ENCODE assay signal across 8 mouse cellular contexts in the genomic region with DNA sequence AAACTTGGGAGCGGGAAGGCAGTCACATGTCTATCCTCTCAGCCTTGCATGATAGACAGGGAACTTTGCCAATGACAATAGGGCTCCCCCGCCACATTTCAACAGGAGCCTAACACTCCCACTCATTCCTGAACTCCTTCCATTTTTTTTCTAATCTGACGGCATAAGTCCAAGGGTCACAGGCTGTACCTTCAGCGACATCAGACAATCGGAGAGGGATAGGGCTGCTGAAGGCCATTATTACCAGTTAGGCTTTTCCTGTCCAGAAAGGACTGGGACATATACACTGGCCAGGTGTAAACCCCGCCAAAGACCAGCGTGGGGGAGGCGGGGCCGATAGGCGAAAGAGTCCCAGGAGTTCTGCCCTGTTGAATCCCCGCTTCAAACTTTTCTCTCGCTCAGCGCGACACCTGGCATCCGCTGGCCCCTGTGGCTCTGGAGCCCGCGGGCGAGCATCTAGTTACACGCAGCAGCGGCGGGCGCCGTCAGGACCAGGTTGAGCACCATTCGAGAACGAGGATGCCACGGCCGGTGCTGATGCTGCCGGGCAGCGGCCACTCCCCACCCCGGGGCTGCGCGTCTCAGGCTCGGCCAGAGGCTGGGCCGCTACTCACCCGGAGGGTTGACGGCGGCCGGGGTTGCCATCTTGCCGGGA. TPM values are rescaled to one million over a fixed set of nuclear protein-coding genes. Genes with fewer than 3 reads are reported as not detected.
A peak's percentile ranks its signal among the peaks of the same experiment; 100 is the strongest.
DNase-seq lines count a peak whose midpoint lies in the region; ATAC-seq and TF ChIP-seq lines count a peak whose summit lies in the region.

No protein-coding gene starts in this region.

- DNase-seq in heart, embryonic 10.5 days (ENCODE audit: low spot score), result peak; percentile 80
- DNase-seq in heart, postnatal 36 days, result no peak
- peak; percentile 77 for DNase-seq in brain, adult 2 months (ENCODE audit: low read depth, low spot score)
- peak; percentile 78 for DNase-seq in forebrain, postnatal 0 days
- DNase-seq in kidney, adult 8-10 months, result peak; percentile 42 to 47
- DNase-seq in thymus, adult 18-20 months, result no peak

- peaks cover 9% of the 10 kb centered on the region for H3K4me1 ChIP-seq in heart, embryonic 10.5 days
- H3K4me1 ChIP-seq in forebrain, postnatal 0 days (ENCODE audit: insufficient read depth), result peaks cover 28% of the 10 kb centered on the region
- H3K4me1 ChIP-seq in limb, embryonic 15.5 days, result peaks cover 13% of the 10 kb centered on the region
- peaks cover 12% of the 10 kb centered on the region for H3K4me1 ChIP-seq in neural tube, embryonic 14.5 days (ENCODE audit: control insufficient read depth, insufficient read depth, low read length)

- peaks cover 42% of the 10 kb centered on the region for H3K27me3 ChIP-seq in heart, embryonic 10.5 days (ENCODE audit: insufficient read depth, poor library complexity, severe bottlenecking)
- H3K27me3 ChIP-seq in forebrain, postnatal 0 days (ENCODE audit: insufficient read depth, low read length), result no peaks in the 10 kb centered on the region
- H3K27me3 ChIP-seq in limb, embryonic 15.5 days, result no peaks in the 10 kb centered on the region
- H3K27me3 ChIP-seq in neural tube, embryonic 14.5 days (ENCODE audit: control insufficient read depth, insufficient read depth, low read length), result no peaks in the 10 kb centered on the region

- no peaks in the 10 kb centered on the region for H3K36me3 ChIP-seq in heart, embryonic 10.5 days
- H3K36me3 ChIP-seq in forebrain, postnatal 0 days (ENCODE audit: insufficient read depth), result no peaks in the 10 kb centered on the region
- H3K36me3 ChIP-seq in limb, embryonic 15.5 days, result no peaks in the 10 kb centered on the region
- no peaks in the 10 kb centered on the region for H3K36me3 ChIP-seq in neural tube, embryonic 14.5 days (ENCODE audit: control insufficient read depth, insufficient read depth, low read length)

- H3K4me2 ChIP-seq in forebrain, postnatal 0 days (ENCODE audit: low read depth), result peak overlapping the region; percentile 86
- peak overlapping the region; percentile 87 for H3K4me2 ChIP-seq in limb, embryonic 15.5 days
- peak overlapping the region; percentile 81 for H3K4me2 ChIP-seq in neural tube, embryonic 14.5 days (ENCODE audit: low read depth, low read length)

- intact Hi-C loops in heart, postnatal 36 days (cut with DNase I), result no loop called here

- peak overlapping the region; percentile 91 for H3K27ac ChIP-seq in heart, embryonic 10.5 days
- H3K27ac ChIP-seq in forebrain, postnatal 0 days (ENCODE audit: low read depth, low read length), result peak overlapping the region; percentile 96
- H3K27ac ChIP-seq in limb, embryonic 15.5 days, result peak overlapping the region; percentile 79
- peak overlapping the region; percentile 96 for H3K27ac ChIP-seq in neural tube, embryonic 14.5 days (ENCODE audit: low read depth, low read length)

- H3K4me3 ChIP-seq in heart, embryonic 10.5 days, result peak overlapping the region; percentile 85
- H3K4me3 ChIP-seq in forebrain, postnatal 0 days (ENCODE audit: low read depth, low read length), result peak overlapping the region; percentile 71
- H3K4me3 ChIP-seq in limb, embryonic 15.5 days, result peak overlapping the region; percentile 69
- H3K4me3 ChIP-seq in neural tube, embryonic 14.5 days (ENCODE audit: low read depth, low read length), result peak overlapping the region; percentile 73

- no peaks in the 10 kb centered on the region for H3K9me3 ChIP-seq in heart, embryonic 10.5 days
- H3K9me3 ChIP-seq in forebrain, postnatal 0 days (ENCODE audit: low read length), result no peaks in the 10 kb centered on the region
- H3K9me3 ChIP-seq in limb, embryonic 15.5 days, result no peaks in the 10 kb centered on the region
- no peaks in the 10 kb centered on the region for H3K9me3 ChIP-seq in neural tube, embryonic 14.5 days (ENCODE audit: control insufficient read depth, low read length)

- WGBS in heart, embryonic 10.5 days, result 4% methylated on average over 34 of the region's 39 CpGs
- 1% methylated on average over 36 of the region's 39 CpGs for whole genome bisulfite sequencing in forebrain, postnatal 0 days
- 1% methylated on average over 39 of the region's 39 CpGs for WGBS in limb, embryonic 15.5 days
- WGBS in neural tube, embryonic 14.5 days, result 2% methylated on average over 19 of the region's 39 CpGs

- peak; percentile 67 for ATAC-seq in forebrain, postnatal 0 days
- peak; percentile 57; the same call in 1 of the 2 replicates for ATAC-seq in limb, embryonic 15.5 days (ENCODE audit: insufficient number of reproducible peaks, low FRiP score, low TSS enrichment, low read depth)
- ATAC-seq in neural tube, embryonic 14.5 days (ENCODE audit: low read depth), result peak; percentile 23

- peak overlapping the region; percentile 98 for H3K9ac ChIP-seq in forebrain, postnatal 0 days
- H3K9ac ChIP-seq in limb, embryonic 15.5 days, result peak overlapping the region; percentile 77
- peak overlapping the region; percentile 93 for H3K9ac ChIP-seq in neural tube, embryonic 14.5 days (replicated peaks; ENCODE audit: low read depth, low read length)

- TF ChIP-seq CTCF in forebrain, postnatal 0 days (IDR thresholded peaks at IDR 0.05; ENCODE audit: low read depth), result no peak

RNA-seq across cellular contexts. Expression of gene Arnt2, which starts 0.6 kb away (rescaled TPM):
- 2.7 and 4.7 TPM in 2 replicates for polyA plus RNA-seq in heart, embryonic 10.5 days (2016; fragmentation: Nextera tagmentation; extraction: Ambion mirVana)
- under 1 TPM; 0.35 to 0.42 TPM for total RNA-seq in heart, postnatal 36 days (2021)
- 113 and 138 TPM in 2 replicates for total RNA-seq in forebrain, postnatal 0 days (2014; rRNA removed)
- polyA plus RNA-seq in forebrain, postnatal 0 days (2015; fragmentation: Nextera tagmentation; extraction: Ambion mirVana), result 50.3 and 61.9 TPM in 2 replicates
- polyA plus RNA-seq in limb, embryonic 15.5 days (2015; fragmentation: Nextera tagmentation; extraction: Ambion mirVana), result 6.3 and 7.3 TPM in 2 replicates
- 71.5 and 83.8 TPM in 2 replicates for polyA plus RNA-seq in neural tube, embryonic 14.5 days (2014; fragmentation: Nextera tagmentation; extraction: Ambion mirVana)

Comparison
In these comparisons a context has a peak if more than half of its experiments do, and no peak if none do; other contexts are left out.
1. DNase-seq: peak in heart, embryonic 10.5 days (single experiment), brain, adult 2 months (single experiment), forebrain, postnatal 0 days (single experiment) and kidney, adult 8-10 months (2 of 2); none in heart, postnatal 36 days (0 of 2) and thymus, adult 18-20 months (0 of 2).
2. Peak in every context shown above with its lines, with median percentiles within 50 percentile points of each other: H3K27ac ChIP-seq, H3K4me3 ChIP-seq, ATAC-seq, H3K4me2 ChIP-seq and H3K9ac ChIP-seq.